Mouse (Mus musculus) E14TG2a.4 (cell line): Measurements from ENCODE around the gene Sdk2.

Experiments
- CTCF ChIP-seq: conservative IDR thresholded peaks from 2 replicates; pipeline ENCODE4 v1.5.1; 2014; ENCODE audit warnings: low read length
- NANOG ChIP-seq: IDR thresholded peaks from 2 replicates; pipeline ENCODE4 v1.6.1; 2014; ENCODE audit warnings: borderline replicate concordance, low read length, mixed read lengths
- POU5F1 ChIP-seq: IDR thresholded peaks from 2 replicates; pipeline ENCODE4 v1.6.1; 2014; ENCODE audit warnings: low read length, borderline replicate concordance

- TF ChIP-seq CTCF = no peak
- TF ChIP-seq POU5F1 = no peak
- no peak for TF ChIP-seq NANOG
Measured at GRCm38 (mm10) chr11:113971609-113972516, 95.0 kb downstream of the Sdk2 start.
